Mouse (Mus musculus) heart, postnatal 0 days (tissue): ENCODE results near the gene Dnal4.

Experiments
- CTCF ChIP-seq: IDR thresholded peaks from 2 replicates; pipeline ENCODE4 v1.5.1; 2016; ENCODE audit warnings: antibody characterized with exemption, control low read depth, low read depth
- EP300 ChIP-seq: IDR thresholded peaks from 2 replicates; pipeline ENCODE4 v1.6.1; 2016; ENCODE audit warnings: antibody characterized with exemption, low read depth

DNA sequence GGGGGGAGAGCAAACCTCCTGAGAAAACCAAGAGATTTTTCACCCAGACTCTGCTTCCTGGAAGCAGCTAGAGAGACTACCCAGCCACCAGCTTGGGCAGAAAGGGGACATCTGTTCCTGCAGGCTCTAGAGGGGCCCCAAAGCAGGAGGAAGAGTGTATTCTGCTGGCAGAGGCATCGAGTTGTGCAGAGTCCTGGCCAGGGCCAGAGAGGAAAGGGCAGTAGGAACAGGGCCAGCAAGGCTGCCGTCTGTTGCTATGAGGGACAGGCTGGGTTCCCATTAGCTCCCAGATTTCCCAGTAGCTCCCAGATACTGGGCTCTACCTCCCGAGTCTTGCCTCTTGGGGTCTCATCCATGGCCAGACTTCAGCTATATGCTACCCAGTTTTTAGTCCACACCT is 32.4 kb upstream of the Dnal4 start:
- TF ChIP-seq CTCF (no peak), EP300 (no peak)
